Mouse (Mus musculus) embryonic stem cell, embryonic (primary cell): ENCODE measurements around the gene Pate4.
"Not testable (repeated sequence)": the region's sequence is repeated elsewhere in the genome, so short reads cannot be mapped to it uniquely, and the experiment has no call there.

Experiments
- CTCF ChIA-PET, 4 experiments: fragments of 300-600 bp in 2 of 4; fragments of 350-600 bp in 2 of 4; sonication (Branson Sonifier 250); formaldehyde crosslinking; loops; one replicate each; lab custom pipeline; 2022; ENCODE audit warnings: inconsistent platforms in 2 of 4; lab: Charles Lee
- POLR2A ChIA-PET, 4 experiments: fragments of 300-600 bp in 2 of 4; fragments of 350-600 bp in 2 of 4; sonication (Branson Sonifier 250); formaldehyde crosslinking; loops; one replicate each; lab custom pipeline; 2022; ENCODE audit warnings: antibody characterized with exemption in 4 of 4, inconsistent platforms in 1 of 4; lab: Charles Lee

Gene Pate4

GRCm38 (mm10) chr9:35611841-35612240 lies at the start of gene Pate4:
Gene Pate4 (minus strand): TSS chr9:35611941.
- ChIA-PET CTCF (no interaction called here), POLR2A (no interaction called here)

GRCm38 (mm10) chr9:35648102-35648501 lies 36.4 kb upstream of the Pate4 start, which contains the start of gene Pate3:
Gene Pate3 (minus strand): TSS chr9:35648202.
- CTCF ChIA-PET, result no interaction called here

DNA sequence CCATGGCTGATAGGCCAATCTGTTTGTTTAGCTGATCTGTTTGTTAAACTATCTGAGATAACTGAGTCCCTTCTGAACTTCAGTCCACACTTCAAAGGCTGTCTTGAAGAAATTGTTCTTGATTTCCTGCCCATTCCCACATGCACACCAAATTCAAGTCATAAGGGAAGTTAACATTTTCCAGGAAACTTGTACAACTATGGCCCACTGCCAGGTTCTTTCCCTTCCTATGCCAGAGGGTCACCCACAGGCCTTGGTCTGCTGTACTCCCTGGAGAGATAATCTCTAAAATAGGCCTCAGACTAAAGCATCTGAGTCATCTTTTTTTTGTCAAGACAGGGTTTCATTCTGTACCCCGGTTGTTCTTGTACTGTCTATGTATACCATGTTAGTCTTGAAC lies 21.2 kb upstream of the Pate4 start:
- ChIA-PET CTCF (no interaction called here), POLR2A (no interaction called here)

More at GRCm38 (mm10) chr9:35648102-35648501, 36.4 kb upstream of the Pate4 start, which contains the start of gene Pate3:
- POLR2A ChIA-PET, result no interaction called here

DNA sequence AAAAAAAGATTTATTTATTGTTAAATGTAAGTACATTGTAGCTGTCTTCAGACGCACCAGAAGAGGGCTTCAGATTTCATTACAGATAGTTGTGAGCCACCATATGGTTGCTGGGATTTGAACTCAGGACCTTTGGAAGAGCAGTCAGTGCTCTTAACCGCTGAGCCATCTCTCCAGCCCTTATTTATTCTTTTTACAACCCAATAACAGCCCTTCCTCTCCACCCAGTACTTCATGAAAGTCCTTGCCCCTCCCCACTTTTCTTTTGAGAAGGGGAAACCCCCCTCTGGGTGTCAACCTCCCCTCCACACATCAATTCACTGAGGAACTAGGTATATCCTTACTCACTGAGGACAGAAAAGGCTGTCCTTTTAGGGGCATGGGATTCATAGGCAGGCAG lies 5.0 kb upstream of the Pate4 start:
- POLR2A ChIA-PET, CTCF ChIA-PET: not testable (repeated sequence)

DNA sequence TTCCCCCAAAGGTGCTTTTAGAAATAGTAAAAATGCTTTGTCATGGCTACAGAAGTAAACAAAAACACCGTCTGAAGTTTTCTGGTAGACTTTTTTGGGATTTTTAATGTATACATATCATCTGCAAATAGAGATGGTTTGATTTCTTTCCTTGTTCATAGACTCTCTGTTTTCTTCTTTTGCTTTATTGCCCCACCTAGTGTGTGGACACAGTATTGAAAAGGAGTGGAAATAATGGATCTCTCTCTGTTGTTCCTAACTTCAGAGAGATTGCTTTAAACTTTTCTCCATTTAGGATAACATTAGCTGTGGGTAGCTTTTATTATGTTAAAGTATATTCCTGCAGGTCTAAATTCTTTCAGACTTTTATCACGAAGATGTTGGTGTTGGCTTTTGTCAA lies 2.3 kb upstream of the Pate4 start:
- POLR2A ChIA-PET, result no interaction called here
- CTCF ChIA-PET, result no interaction called here

- CTCF ChIA-PET, result no interaction called here
Measured at GRCm38 (mm10) chr9:35607647-35608405, 3.9 kb downstream of the Pate4 start.

DNA sequence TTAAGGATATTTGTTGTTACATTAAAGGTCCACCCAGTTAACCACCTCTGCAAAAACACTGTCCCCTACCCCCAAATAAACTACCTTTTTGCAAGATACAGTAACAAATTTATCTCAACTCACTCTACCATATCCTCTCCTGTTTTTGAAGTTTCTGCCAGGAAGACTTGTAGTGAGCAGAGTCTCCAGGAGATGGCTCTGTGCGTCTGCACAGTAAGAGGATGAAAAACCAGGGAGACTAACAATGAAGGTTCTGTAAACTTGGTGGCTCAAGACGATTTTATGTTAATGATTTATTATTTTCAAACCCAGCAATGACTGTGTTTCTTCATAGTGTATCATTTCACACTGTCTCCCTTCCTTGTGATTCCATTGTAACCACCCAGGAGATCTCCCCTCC lies 18.8 kb downstream of the Pate4 start:
- POLR2A ChIA-PET, result interaction anchor here in 1 of 4 experiments (1.2 kb wide), 1 partner anchor 34 kb away, joined by 3 read pairs; no protein-coding TSS in a partner anchor
- CTCF ChIA-PET, result no interaction called here

More at GRCm38 (mm10) chr9:35607647-35608405, 3.9 kb downstream of the Pate4 start:
- POLR2A ChIA-PET, result no interaction called here

DNA sequence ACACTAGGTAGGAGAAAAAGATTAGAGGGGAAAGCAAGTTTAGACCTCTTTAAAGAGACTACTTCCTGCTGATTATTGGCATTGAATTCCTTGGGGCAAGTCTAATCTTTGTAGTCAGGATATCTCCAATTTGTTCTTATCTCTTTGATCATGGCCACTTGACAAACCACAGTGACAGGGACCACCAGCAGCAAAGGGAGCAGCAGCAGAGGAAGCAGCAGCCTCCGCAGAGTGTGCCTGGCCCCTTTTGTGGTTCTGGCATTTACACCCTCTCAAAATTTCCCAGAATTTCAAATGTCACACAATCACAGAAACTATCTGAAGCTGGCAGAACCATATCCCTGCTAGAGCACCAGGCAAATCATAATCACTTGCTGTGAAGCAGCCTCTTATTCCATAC lies 24.1 kb downstream of the Pate4 start:
- POLR2A ChIA-PET, result interaction anchor here in 1 of 4 experiments (0.6 kb wide), 1 partner anchor 17 kb away, joined by 4 read pairs; the partner anchor contains the start of genes Hyls1 and Pate2
- CTCF ChIA-PET, result no interaction called here

GRCm38 (mm10) chr9:35574416-35574815 lies 37.3 kb downstream of the Pate4 start:
- CTCF ChIA-PET, result no interaction called here
- POLR2A ChIA-PET, result interaction anchor here in 1 of 4 experiments (6.6 kb wide), 1 partner anchor 13 kb away, joined by 69 read pairs; the partner anchor contains the start of genes Ddx25 and Pus3

DNA sequence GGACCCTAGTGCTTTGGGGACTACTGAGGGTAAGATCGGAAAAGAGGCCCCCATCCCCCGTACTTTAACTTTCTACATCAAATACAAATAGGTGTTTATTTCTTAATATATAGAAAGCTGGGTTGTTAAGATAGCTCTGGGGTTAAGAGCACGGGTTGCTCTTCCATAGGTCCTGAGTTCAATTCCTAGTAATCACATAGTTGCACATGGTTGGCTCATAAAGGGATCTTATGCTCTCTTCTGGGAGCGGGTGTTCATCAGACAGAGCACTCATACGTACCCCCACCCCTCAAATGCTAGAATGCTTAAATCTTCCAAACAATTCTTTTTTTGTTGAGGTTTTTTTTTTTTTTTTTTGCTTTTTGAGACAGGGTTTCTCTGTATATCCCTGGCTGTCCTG lies 41.1 kb downstream of the Pate4 start:
- POLR2A ChIA-PET, result interaction anchor here (0.5 to 6.6 kb wide), 26 partner anchors 9 to 457 kb away, joined by 3 to 69 read pairs (median 4); partner anchors contain the start of genes Foxred1 (in 2 of the 4), Ddx25 (in 1 of the 4), Fam118b (in 1 of the 4) and Pus3 (in 1 of the 4)
- CTCF ChIA-PET, result interaction anchor here in 1 of 4 experiments (0.5 to 1.5 kb wide), 3 partner anchors 351 to 371 kb away, joined by 3 to 5 read pairs (median 4); partner anchors contain the start of genes Foxred1, Srpr and Tirap

DNA sequence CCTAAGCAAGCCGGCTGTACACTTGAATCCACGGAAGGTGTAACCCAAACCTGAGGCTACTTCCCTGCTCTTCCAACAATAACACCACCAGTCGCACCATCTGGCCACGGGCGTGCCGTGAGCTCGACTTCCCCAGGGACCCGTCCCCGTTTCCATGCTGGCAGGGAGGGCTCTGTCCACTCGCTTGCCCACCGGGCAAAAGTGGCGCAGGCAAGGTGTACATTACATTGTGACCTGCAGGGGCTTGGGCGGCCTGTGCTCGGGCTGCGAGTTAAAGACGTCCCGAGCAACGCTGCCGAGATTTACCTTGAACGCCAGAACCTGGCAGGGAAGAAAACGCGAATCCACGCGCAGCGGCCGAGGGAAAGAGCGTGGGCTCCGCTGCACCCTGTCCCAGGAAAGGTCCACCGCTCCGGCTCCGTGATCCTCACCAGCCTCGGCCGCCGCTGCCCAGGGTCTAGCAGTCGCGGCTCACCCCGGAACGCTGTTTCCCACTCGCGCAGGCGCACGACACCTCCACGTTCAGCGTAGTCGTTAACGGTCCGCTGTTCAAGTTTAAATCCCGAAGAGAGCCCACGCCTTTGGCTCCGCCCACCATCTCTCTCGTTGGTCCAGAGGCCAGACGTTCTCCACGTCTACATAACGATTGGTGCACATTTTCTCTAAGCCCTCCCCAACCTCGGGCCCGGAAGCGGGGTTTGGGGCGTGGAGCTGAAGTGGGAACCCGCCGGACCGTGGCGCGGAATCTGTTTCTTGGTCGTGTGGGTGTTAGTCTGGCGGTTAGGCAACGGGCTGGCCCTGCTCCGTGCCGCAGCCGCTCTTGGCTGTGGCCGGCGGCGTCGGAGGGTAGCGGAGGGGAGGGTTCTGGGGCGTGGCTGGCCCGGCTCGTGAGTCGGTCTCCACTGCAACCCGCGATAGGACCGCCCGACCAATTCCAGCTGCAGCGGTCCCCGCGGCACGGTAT lies 41.9 kb downstream of the Pate4 start, which contains the start of the genes Pate2 and Hyls1:
Pate2 (plus strand) TSS at position 714 of the 964 bp plus-strand sequence.
Hyls1 (minus strand) TSS at position 828 of the 964 bp plus-strand sequence.
- ChIA-PET POLR2A (interaction anchor here (0.5 to 6.6 kb wide), 28 partner anchors 8 to 1513 kb away, joined by 3 to 69 read pairs (median 4); partner anchors contain the start of genes Foxred1 (in 2 of the 4), Ddx25 (in 1 of the 4), Fam118b (in 1 of the 4) and Pus3 (in 1 of the 4)), CTCF (interaction anchor here in 1 of 4 experiments (0.5 to 1.5 kb wide), 3 partner anchors 350 to 370 kb away, joined by 3 to 5 read pairs (median 4); partner anchors contain the start of genes Foxred1, Srpr and Tirap)

- CTCF ChIA-PET, result no interaction called here
- POLR2A ChIA-PET, result interaction anchor here in 2 of 4 experiments (5.1 to 6.6 kb wide), 2 partner anchors 7 kb away, joined by 51 to 69 read pairs; partner anchors contain the start of genes Ddx25 (in 1 of the 2) and Pus3 (in 1 of the 2)
Measured at GRCm38 (mm10) chr9:35567995-35568394, 43.7 kb downstream of the Pate4 start.

DNA sequence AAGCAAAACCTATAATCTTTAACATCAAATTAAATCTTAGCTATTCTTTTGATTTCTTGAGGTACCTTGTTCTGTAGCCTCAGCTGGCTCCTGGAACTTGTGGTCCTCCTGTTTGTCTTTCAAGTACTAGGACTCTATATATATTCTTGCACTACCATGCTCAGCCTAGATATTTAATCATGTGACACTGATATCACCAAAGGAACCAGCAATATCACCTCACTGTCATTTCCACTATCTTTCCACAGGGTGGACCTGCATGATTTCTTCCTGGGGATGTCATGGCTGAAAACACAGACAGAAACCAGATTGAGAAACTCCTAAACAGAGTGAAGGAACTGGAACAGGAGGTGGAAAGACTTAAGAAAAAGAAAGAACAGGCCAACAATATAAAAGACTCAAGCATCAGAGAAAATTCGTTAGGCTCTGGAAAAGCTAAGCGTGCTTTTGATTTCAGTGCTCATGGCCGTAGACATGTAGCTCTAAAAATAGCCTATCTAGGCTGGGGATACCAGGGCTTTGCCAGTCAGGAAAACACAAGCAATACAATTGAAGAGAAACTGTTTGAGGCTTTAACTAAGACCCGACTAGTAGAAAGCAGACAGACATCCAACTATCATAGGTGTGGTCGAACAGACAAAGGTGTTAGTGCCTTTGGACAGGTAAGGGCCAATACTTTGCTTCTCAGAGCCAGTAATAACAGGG lies 47.1 kb downstream of the Pate4 start:
- POLR2A ChIA-PET, result interaction anchor here in 2 of 4 experiments (0.7 to 6.6 kb wide), 3 partner anchors 7 to 354 kb away, joined by 3 to 69 read pairs (median 3); partner anchors contain the start of genes Foxred1 (in 1 of the 2), Hyls1 (in 1 of the 2) and Pate2 (in 1 of the 2)
- CTCF ChIA-PET, result no interaction called here

DNA sequence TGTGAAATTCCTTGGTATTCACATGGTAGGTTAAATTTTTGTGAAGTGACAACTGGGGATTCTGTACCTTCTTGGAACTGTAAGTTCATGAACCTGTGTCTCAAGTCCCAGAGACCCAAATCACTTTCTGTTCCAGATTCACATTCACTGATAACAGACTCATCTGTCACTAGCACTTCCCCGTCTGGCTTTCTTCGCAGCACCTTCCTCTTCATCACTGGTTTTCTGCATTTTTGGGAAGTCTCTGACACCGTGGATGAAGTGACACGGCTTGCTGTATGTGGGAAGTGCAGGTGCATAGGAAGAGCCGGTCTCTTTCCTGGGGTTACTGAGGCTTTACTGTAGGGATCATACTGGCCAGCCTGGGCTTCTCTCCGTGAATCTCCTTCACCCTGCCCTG lies 50.2 kb downstream of the Pate4 start:
- ChIA-PET CTCF (no interaction called here), POLR2A (interaction anchor here (1.1 to 6.6 kb wide), 5 partner anchors 9 to 16 kb away, joined by 3 to 69 read pairs (median 24); partner anchors contain the start of genes Hyls1 (in 4 of the 4) and Pate2 (in 4 of the 4))

DNA sequence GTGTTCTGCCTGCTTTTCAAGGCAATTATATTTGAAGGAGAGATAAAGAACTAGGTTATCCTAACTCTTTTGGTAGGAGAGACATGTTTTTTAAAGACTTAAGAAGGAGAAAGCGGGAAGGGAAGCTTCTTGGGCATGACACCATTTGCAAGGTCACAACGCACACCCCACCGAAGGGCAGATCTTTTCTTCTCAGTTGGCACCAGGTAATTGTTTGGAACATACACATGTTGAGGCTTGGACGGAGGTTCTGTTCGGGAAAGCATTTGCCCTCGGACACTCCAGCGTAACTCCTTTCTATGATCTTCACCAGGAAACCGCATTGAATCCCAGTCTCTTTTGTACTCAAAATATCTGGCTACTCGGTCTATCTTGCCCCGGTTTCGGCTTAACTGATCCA lies 50.7 kb downstream of the Pate4 start:
- CTCF ChIA-PET, result no interaction called here
- POLR2A ChIA-PET, result interaction anchor here (2.0 to 6.6 kb wide), 6 partner anchors 9 to 351 kb away, joined by 6 to 69 read pairs (median 20); partner anchors contain the start of genes Hyls1 (in 4 of the 4), Pate2 (in 4 of the 4) and Foxred1 (in 2 of the 4)

- ChIA-PET POLR2A (interaction anchor here (0.6 to 6.6 kb wide), 30 partner anchors 10 to 1417 kb away, joined by 3 to 69 read pairs (median 4); partner anchors contain the start of genes Hyls1 (in 4 of the 4), Pate2 (in 4 of the 4), Foxred1 (in 2 of the 4) and Srpr (in 1 of the 4)), CTCF (interaction anchor here in 3 of 4 experiments (0.5 to 2.0 kb wide), 6 partner anchors 18 to 1187 kb away, joined by 3 to 5 read pairs (median 4); no protein-coding TSS in a partner anchor)
Measured at GRCm38 (mm10) chr9:35559009-35559890, 52.5 kb downstream of the Pate4 start.
